Mouse (Mus musculus) cerebellum, adult 9-10 months (tissue): Measurements from ENCODE around the gene Rpap3.
"Not testable (repeated sequence)": the region's sequence is repeated elsewhere in the genome, so short reads cannot be mapped to it uniquely, and the experiment has no call there.

Source experiments
- DNase-seq: peaks from one replicate; pipeline ENCODE4 v3.0.0; 2022

The Rpap3 gene

DNA sequence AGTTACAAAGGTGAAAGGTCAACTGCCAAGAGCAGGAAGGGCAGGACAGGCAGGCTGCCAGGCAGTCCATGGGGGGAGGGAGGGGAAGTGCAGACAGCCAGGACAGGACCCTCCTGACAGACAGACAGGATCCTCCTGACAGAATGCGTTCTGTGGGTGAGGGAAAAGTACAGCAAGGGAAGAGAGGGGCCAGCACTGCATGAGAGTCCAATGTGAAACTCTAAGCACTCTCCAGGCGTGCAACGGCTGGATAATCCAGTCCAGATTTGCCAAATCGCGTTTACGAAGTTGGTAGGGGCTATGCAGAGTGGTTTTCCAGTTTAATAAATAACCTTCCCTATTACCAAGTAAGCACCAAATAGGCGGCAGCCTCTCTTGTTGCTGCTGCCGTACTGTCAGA lies 23.6 kb downstream of the Rpap3 start:
- DNase-seq: no peak

DNA sequence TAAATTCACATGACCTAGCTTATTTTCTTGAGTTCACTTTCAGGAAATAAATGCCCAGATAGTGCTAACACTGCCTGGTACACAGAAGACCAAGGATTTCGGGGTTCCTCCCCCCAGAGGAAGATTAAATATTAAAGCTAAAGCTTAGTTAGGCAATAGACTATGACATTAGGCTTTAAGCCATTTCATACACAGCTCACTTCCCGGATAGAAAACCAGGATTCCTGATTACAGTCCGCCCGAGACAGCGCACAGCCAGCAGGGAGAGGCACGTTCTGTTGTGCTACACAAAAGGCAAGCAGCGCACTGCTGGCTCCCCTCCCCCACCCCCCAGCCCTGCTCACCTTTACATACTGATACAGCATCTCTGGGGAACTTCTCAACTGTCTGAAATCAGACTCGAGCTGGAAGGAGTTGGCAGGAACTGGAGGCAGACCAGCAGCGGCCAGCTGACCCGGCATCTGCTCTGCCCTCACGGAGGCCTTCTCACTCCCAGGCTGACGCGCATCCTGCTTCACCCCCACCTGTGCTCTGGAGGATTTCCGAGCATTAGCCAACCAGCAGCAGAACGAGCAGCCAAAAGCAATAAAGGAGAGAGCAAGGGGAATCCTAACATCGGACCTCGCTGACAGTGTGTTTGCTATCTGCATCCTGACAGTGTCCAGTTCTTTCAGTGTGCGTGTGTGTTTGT lies 25.5 kb downstream of the Rpap3 start:
- DNase-seq: no peak

DNA sequence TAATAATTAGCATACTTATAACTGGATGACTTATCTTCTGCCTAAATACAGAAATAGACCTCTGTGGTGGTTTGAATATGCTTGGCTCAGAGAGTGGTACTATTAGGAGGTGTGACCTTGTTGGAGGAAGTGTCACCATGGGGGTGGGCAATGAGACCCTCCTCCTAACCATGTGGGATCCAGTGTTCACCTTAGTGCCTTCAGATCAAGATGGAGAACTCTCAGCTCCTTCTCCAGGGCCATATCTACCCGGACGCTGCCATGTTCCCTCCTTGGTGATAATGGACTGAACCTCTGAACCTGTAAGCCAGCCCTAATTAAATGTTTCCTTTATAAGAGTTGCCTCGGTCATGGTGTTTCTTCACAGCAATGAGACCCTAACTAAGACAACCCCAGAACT lies 28.3 kb downstream of the Rpap3 start:
- no peak for DNase-seq

DNA sequence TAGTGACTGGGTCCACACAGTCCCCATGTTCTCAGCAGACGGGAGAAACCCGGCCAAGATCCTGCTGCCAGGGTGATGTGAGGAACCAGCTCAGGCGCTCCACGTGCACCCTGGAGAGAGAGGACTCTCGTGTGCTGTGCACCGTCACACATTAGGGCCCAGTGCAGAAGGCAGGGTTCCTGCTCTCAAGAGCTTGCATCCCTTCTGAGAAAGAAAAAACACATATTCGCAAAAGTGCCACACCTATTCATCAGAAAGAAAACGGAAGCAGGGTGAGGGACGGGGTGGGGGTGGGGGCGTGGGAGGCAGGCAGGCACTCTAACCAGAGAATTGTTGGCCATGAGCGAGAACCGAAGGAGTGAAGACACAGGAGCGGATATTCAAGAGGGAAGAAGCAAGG lies 29.7 kb downstream of the Rpap3 start:
- DNase-seq: no peak

DNA sequence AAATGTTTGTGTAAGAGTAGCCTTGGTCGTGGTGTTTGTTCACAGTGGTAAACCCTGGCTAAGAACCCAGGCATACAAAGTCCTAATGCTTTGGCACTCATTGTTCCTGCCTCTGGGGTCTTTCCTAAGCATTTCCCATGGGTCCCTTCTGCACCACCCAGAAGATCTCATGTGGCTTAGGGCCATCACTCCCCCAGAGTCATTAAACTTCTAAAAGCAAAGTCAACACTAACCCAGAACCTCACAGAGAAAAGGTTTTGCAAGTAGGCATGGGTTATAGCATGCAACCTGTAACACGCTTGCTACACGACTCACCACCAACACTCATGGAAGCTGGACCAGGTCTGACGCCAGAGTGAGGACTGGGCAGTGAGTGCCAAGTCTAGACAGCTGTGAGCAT lies 31.2 kb downstream of the Rpap3 start:
- DNase-seq: no peak

DNA sequence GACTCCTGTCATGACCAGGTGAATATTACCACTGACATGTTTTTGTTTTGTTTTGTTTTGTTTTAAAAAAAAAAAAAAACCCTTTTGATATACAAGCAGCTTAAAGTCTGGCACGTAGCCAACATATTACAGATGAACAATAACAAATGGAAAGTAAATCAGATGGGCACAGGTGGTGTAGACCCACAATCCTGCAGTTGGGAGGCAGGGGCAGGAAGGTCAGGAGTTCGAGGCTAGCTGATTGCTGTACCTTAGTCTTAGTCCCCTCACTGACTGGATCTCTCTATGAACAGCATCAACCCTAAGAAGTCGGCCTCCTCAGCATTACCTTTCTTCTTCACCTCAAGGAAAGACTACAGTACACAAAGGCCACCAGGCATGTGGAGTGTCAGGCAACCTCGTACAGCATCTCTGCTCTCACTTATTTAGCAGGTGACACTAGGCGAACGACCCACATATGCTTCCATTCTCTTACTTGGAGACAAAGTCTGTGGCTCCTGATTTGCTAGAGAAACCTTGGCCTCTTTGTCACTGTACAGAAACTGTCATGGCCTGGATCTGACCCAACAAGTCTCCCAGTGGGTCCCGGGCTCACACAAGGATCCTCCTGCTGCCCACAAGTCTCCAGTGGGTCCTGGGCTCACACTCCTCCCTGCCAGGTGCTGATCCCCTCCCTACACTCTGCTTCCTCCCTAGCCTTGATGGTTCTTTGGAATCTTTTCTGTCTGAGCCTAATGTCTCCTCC lies 32.2 kb downstream of the Rpap3 start:
- no peak for DNase-seq

DNA sequence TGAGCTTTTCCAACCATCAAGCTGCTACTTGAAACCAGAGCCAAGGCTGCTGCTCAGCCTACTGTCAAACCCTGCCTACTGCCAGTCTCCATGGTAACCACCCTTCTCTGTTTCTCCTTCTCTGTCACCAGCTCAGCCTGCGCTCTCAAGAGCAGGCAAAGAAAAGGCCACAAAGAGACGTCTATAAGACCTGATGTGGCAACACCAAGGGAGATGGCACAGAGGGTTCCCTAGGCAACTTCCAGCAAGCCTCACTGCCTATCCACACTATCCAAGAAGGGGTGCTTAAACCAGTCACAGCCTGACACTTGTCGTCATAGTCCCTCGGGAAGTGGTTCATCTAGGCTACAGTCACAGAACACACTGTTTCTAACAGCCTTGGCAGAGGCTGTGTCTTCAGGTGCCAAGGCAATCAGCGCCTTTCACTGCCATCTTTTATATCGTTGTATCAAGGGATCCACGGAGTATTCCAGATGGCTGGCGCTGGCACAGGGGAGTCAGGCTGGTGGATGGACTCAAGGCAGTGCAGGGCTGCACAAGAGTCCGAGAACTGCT lies 33.3 kb downstream of the Rpap3 start:
- peak; percentile 82 for DNase-seq

DNA sequence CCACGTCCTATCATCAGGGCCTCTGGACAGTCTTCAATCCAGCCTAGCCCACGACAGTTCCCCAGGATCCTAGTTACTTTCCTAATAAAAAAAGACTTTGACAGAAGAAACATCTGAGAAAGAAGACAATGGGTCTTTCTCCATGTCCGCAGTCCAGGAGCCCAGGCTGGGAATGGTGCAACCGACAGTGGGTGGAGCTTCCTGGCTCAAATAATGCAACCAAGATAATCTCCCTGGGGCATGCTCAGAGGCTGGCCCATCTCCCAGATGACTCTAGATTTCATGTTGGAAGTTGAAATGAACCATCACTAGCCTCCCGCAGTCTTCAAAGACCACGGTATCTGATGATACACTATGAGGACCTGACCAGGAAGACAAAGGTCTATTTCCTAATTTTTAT lies 35.1 kb downstream of the Rpap3 start:
- DNase-seq: no peak

DNA sequence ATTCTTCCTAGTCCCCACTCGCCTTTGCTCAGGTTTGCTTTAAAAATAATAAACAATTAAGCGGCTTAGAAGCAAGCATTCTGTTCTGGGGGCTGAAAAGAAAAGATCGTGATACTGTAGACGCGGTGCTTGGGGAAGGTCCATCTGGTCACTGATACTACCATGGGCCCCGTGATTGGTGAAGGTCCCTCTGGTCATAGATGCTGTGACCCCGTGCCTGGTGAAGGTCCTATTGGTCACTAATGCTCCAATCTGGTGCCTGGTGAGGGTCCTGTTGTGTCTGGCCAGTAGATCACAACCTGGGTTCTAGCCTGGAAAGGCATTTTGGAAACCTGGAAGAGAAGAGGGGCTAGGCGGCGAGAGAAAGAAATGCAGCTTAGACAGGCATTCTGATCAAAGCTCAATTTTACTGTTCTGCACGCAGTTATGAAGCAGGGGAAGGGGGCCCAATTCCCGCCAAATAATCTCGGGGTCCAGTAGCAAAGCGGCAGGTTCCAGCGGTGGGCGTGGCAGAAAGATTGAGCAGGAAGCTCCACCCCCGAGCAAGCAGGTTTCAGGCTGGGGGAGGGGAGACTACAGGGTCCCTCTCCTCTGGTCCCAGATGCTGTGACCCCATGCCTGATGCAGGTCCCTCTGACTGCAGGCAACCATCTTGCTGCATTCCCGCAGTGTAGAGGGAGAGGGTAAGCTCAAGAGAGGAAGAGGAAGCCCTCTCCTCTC lies 37.3 kb downstream of the Rpap3 start:
- not testable (repeated sequence) for DNase-seq

DNA sequence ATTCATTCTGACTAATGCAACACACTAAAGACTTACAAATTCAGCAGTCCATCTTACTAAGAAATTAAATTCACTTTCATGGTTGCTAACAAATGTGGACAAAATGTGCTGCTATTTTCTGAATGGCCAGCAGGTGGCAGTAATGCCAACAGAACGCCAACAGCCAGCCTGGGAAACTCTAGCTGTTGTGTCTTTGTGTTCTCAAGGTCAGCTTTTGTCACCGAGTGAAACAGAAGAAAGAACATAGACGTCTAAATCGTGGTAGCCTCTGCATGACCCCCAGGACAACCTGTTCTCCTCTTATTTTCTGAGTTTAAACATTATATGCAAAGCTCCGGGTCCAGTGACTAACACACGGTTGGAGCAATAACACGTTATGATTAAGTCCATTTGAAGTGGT lies 38.2 kb downstream of the Rpap3 start:
- DNase-seq: peak; percentile 67

DNA sequence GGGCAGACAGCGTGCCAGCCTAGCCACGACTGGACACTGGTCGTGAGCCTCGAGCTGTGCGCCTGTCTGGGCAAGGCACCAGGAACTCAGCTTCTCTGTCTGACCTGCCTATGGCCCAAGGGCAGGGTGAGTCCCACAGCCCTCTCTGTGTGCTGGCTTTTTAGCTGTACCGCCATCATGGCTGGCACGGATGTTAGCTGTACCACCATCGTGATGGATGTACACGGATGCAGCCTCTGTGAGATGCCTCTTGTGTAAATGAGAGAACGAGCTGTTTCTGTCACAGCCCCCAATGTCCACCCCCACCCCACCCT lies 39.2 kb downstream of the Rpap3 start:
- DNase-seq: no peak

DNA sequence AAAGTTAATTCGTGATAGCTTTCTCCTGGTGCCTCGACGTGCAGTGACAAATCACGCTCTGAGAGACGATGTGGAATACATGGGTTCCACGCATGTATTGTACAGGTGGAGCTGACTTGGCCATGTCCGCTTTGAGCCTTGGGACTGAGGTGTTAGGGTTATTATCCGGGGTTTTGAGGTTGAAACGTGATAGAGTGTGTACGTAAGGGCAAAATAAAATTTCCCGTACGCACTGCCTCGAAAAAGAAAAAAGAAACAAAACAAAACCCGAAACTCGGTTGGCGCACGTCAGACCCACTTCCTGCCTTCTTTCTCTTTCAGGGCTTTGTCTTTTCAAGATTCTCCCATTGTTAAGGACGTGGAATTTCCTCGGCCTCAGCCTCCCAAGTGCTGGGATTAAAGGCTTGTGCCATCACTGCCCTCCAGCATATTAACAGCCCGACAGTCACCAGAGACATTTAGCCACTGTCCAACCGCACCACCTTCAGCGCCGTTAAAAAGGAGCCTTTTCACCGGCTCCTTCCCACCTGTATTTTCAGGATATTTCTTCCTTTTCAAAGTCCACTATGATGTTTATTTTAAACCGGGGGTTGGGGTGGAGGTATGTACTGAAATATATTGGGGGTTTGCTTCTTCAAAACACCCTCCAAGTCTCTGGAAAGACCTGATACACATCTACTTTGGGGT lies 39.7 kb downstream of the Rpap3 start:
- no peak for DNase-seq

DNA sequence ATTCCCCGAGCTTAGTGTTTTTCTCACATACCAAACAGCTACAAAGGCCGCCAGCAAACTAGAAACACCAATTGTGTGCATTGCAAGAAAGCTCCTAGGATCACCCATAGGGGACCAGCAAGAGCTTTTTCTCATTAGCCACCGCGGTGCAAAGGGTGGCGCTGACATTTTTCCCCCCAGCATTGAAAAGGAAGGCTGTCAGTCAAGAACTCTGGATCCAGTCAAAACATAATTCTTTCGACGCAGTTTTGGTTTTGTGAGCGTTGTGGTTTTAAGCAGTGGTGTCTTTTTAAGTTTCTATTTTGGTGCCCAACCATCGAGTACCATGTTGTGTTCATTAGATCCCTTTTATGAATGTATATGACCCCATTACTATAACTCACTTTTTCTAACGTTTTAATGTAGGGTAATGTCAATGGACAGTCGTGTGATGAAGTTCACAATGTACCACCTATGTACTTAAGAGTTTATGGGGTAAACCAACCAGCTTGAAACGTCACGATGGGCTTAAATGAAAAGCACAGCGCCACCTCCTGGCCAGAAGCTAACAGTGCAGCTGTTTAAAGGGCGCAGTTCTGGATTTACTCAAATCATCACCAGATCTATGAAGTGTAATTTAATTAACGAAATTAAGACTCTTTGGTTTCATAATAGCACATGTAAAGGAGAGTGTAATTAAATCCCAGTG lies 40.5 kb downstream of the Rpap3 start:
- DNase-seq: no peak

DNA sequence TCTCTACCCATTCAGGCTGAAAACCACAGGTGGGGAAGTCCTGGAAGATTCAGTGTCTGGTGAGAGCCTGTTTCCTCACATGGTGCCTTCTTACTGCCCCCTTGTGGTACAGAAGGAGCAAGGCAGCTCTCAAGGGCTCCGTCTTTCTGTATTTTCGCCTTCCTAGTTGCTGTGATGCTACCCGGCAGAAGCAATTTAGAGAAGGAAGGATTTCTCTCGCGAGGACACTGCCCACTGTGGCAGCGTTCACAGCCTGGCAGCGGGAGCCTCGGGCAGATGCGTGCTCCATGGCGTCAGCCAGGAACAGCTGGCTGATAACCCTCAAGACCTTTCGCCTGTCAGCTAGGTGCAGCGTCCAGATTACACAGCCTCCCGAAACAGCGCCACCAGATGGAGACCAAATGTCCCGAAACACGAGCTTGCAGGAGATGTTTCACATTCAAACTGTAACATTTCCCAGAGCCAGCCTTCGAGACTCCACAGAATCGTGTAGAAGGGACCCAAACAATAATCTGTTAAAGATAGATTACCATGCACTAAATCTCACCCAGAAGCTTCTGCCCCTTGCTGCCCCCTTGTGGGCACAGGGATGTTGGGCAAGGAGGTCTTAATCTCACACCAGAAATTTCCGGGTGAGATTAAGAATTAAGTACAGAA lies 41.7 kb downstream of the Rpap3 start:
- DNase-seq: peak; percentile 83

DNA sequence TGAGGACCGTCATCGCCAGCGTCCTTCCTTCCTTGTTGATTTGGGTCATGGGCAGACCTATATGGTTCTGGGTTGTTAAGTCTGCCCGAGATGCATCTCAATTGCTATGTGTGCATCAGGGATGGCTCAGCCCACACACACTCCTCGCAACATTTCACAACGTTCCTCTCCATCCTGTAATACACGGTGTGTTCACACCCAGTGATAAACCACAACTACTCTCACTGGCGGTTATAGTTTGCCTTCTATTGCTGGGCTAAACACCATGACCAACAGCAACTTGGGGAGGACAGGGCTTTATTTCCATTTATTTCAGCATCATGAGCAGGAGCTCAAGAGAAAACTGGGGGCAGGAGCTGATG lies 46.9 kb downstream of the Rpap3 start:
- no peak for DNase-seq

DNA sequence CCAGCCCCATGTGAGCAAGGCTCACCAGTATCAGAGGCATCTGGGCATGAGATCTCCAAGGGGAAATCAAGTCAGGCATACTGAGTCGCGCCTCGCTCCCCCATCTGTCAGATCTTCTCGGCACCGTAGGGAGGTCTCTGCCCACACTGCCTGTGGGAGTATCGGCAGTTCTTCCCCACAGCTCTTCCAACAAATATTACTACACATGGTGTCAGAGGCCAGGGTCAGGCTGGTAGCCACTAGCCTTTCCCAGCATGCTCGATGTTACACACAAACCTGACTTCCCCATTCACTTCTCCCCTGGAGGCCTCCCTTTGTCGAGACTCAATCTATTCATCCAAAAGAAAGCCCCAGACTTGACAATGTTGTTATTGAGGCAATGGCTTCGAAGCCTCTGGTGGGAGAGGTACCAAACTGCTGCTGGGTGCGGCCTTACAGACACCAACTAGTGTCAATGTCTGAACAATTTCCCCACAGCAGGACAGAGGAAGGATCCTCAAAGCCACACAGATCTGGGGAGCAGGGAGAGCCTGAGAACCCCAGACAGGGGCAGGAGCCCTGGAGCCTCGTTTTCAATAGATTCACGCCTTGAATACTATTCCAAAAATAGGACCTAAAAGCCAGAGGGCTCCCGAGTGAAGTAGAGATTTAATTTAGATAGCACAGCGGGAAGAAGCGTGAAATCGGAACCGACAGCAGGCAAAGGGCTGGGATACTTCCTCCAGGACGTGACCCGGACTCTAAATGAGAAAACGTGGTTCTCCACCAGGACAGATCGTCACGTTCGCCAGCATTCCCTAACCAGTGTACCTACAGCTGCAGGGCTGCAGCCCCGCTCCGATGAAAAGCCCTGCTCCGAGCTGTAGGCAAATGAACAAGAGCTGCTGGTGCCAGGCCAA lies 47.5 kb downstream of the Rpap3 start:
- no peak for DNase-seq

DNA sequence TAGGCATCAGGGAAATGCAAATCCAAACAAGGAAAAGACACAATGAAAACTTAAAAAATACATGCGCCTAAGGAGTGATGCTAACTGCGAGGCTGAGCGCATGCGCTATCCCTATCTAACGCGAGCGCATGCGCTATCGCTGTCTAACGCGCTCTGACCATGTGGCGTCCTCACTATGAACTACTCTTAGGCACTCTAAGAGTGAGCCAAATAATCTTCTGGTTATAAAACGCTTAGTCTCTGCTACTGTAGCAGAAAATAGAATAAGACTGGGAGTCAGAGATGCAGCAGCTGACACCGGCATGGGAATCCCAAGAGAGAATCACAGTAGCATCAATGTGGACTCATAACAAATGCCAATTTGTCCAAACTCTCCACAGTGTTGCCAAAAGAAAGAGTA lies 48.2 kb downstream of the Rpap3 start:
- DNase-seq: no peak

DNA sequence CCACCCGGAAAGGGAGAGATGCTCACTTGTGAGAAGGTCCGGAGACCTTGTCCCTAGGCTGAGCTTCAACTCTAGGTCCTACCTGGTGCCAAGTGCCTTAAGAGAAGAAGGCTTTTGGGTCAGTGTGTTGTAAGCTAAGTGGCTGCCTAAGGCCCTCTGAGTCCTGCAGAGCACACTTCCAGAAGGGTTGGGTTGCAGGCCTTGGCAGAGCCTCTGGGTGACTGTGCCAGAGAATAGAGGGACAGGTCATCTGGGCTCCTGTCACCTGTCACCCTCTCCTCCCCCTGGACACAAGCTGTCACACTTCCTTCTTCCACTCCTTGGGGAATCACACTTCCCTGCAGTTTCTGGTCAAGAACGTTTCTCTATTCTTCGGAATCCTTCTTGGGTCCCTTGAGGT lies 55.9 kb downstream of the Rpap3 start:
- DNase-seq: peak; percentile 66

DNA sequence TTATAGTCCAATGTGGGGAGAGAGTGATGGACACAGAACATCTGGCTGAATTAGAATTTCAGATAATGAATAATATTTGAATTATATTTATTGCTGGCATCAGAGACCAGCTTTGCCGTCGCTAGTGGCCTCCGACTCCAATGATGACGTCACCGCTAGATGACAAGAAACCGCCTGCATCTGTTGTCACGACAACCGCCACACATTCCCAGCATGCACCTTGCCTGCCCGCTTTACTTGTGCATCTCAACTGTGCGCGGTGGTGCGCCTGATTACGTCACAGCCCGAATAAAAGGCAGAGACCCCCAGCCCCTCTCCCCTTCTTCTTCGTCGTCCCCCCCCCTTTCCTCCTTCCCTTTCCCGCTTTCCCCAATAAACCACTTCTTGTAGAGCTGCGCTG lies 57.4 kb downstream of the Rpap3 start:
- DNase-seq: no peak

DNA sequence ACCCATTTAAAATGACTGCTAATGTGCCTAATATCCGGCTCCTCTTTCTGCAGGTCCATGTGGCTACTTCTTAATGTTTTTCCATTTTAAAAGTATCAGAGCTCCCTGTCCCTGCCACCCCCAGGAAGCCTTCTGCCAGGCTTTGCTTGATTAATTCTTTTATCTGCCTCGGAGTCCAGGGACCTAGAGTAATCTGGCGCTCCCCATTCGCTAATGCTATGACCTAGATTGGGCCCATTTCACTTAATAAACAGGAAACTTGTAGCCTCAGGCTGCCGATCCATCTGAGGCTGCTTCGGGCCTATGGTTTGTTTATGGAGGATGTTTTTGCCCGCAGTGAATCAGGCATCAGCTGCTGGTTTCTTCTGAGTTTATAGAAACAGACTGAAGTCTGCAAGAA lies 59.2 kb downstream of the Rpap3 start:
- DNase-seq: no peak

DNA sequence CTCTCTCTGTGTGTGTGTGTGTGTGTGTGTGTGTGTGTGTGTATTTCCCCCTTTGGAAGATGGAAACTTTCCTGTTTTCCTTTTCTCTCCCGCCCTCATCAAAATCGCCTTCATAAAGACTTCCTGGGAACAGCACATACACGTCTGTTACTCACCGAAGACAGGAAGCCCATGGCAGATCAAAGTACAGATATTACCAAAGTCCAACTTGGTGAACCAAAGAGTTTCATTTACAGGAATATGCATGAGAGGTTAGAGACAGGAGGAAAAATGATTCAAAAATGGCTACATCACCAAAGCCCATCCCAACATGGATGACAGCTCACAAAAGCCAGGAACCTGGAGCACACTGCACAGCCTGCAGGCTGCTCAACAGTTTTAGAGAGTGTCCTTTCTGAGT lies 61.6 kb downstream of the Rpap3 start:
- no peak for DNase-seq
